Mouse (Mus musculus) urinary bladder, postnatal 10 days (tissue): ENCODE results near the gene Prx.

Experiments
- DNase-seq: peaks from one replicate; pipeline ENCODE4 v3.0.0; 2022; ENCODE audit warnings: low spot score

Gene Prx

DNA sequence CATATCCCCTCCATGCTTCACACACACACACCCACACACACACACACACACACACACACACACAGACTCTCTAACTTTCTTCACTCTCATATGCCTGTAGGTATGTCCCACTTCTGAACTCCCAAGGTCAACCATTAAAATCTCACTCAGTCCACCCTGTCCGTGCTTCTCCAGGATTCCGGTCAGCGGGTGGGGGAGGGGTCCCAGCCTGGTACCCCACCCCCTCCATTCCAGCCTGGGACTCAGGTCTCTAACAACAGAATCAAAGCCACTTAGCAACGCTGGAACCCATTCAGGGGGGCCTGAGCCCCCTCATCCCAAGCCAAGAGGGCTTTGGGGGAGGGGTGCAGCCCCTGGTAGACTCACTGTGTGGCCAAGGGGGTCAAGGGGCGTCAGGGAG is 23.8 kb downstream of the Prx start, which contains the start of gene Hipk4:
Gene Hipk4, plus strand, starts transcription at position 301 of the 400 bp plus-strand sequence.
- no peak for DNase-seq

- no peak for DNase-seq
Observed at GRCm38 (mm10) chr7:27523805-27524204, 24.7 kb downstream of the Prx start.

GRCm38 (mm10) chr7:27526039-27526827 is 27.1 kb downstream of the Prx start:
- DNase-seq: no peak

DNA sequence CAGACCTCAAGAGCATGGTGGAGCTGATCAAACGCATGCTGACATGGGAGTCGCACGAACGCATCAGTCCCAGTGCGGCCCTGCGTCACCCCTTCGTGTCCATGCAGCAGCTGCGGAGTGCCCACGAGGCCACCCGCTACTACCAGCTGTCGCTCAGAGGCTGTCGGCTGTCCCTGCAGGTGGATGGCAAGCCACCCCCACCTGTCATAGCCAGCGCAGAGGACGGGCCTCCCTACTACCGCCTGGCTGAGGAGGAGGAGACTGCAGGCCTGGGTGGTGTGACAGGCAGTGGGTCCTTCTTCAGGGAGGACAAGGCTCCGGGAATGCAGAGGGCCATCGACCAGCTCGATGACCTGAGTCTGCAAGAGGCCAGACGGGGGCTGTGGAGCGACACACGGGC is 29.9 kb downstream of the Prx start:
- DNase-seq: no peak

GRCm38 (mm10) chr7:27530937-27531336 is 31.8 kb downstream of the Prx start:
- no peak for DNase-seq

DNA sequence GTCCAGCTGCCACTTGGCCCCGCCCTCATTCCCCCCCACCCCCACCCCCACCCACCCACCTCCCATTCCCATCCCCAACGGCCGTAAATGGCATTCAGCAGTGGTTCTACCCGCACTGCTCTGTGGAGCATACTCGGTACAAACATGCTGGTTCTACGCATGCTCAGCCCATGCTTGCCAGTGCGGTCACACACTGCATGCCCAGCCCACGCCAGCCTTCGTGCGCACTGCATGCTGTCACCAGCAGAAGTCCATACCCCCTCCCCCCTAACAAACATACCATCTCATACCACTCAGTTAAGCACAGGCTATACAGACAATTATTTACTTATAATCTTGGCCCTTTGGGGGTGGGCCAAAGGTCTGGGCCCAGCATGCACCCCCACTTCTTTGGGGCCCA is 32.6 kb downstream of the Prx start:
- DNase-seq: no peak

DNA sequence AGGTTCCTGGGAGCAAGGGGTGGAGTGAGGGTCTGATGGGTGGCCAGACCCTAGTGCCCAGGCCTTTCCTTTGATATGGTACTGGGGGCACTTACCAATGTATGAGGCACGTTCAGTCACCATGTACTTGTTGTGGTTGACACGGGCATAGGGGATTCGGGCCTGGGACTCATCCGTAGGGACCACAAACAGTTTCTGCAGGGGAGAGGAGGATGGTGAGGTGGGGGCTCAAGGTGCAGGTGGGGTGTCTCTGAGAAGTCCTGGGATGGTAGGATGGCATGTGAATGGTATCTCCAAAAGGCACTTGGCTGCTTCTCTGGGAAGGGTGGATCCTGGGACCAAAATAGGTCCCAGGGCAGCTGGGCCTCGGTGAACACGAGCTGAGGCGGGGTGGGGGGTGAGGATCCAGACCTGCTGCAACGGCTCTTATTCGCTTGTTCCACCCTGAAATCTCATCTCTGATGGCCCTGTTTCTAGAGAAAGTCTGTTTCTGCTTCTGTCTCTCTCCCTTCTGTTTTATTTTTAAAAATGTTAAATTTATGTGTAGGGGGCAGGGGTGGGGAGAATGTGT is 33.4 kb downstream of the Prx start:
- no peak for DNase-seq

- DNase-seq: no peak
Observed at GRCm38 (mm10) chr7:27535386-27535785, 36.3 kb downstream of the Prx start.

DNA sequence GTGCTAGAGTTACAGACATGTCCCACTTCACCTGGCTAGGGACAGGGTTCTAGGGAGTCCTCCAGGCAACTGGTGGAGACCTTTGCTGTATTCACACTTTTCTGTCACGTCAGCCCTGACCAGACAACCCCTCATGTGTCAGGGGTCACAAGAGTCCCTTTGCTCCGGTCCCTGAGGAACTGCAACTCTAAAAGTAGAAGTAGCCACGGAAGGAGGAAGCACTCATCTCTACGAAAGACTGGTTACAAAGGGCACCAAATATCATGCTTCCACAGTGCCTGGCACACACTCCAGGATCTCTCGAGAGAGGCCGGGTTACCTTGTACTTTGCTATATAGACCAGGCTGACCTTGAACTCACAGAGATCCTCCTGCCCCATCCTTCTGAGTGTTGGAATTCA is 37.5 kb downstream of the Prx start:
- DNase-seq: no peak

DNA sequence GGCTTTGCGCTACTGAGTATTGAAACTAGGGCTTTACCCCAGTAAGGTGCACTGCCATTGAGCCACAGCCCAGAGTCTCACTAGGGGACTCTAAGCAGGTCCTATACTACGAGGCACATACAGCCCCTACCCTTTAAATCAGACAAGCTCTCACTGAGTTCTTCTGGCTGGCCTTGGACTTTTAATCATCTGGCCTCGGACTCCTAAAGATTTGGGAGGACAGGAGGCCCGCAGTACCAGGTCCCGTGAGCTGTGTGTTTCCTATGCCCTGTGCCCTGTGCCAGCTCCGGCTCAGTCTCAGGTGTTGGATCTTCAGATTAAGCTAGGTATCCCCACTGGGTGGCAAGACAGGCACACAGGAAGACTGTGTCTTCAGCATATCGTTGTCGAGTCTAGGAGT is 38.9 kb downstream of the Prx start:
- DNase-seq: no peak

DNA sequence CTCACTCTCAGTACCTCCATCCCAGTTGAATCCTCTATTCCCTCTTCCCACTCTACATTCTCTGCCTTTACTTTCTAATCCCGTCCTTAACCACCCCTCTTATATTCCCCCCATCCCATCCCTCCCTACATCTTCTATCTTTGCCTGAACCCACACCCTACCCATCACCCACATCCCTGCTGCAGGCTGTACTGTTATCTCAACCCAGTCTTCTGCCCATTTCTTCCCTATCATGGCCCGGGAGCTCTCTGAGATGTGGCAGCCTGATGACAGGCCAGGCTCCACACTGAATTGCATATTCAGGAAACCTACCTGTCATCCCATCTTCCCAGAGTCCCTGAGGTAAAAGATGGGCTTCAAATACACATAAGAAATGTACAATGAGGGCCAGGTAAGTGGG is 39.7 kb downstream of the Prx start:
- no peak for DNase-seq

GRCm38 (mm10) chr7:27540521-27540920 is 41.4 kb downstream of the Prx start:
- no peak for DNase-seq

GRCm38 (mm10) chr7:27540935-27541334 is 41.8 kb downstream of the Prx start:
- DNase-seq: no peak

DNA sequence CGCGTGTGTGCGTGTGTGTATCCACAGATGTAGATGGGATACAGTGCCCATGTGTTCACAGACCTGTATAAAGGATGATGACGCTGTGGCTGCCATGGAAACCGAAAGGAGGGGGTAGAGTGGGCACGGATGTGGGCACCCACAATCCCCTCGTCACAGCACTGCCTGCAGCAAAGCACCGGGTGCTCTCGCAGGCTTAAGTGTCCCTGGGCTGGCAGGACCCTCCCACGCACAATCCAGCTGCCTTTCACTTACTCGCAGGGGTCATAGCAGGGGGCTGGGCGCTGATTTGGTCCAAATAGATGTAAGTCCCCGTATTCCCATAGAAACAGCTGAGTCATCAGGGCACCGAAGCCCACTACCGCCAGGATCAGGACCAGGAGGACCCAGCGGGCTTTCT is 42.3 kb downstream of the Prx start:
- no peak for DNase-seq

DNA sequence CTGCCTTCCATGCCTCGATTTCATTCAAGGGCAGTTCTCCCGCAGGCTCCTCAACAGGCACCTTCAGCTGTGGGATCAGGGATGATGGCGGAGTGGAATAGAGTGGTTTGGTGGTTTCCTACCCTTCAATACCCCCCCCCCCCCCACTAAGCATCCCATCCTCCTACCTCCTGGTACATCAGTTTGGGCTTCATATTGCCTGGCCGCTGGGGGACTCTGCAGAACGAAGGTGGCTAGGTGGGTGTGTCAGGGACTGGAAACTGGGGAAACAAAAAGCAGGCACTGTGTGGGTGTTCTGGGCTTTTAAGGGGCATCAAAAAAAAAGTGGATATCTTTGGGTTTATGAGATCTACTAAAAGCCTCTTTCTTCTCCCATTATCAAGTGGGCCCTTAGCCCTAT is 42.8 kb downstream of the Prx start:
- DNase-seq: no peak

DNA sequence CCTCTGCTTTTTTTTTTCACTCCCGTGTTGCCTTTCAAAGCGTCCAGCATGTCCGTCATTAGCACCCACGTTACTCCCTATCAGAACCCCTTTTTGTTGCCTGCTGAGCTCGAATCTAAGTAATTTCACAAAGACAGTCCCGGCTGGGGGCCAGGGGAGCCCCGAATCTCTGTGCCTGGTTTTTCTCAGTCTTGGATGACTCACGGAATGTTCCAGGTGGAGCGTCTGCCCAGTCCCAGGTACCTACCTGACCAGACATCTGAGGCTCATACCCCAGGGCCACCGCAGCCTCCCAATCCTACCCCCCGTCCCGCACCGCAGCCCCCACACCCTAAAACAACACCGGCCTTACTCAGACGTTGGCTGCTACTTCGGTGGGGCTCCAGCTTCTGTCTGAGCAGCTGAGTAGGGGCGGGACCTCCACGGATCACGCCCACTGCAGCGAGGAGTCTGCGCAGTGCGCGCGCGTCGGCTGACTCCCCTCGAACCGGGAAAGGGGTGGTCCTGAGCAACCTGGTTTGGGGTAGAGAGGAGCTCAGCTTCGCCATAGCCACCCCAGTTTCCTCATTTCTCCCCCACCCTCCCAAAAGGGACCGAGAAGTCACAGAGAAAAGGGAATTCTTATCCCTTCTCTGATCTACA is 43.4 kb downstream of the Prx start:
- peak; percentile 35 for DNase-seq

GRCm38 (mm10) chr7:27543065-27543464 is 43.9 kb downstream of the Prx start:
- no peak for DNase-seq

DNA sequence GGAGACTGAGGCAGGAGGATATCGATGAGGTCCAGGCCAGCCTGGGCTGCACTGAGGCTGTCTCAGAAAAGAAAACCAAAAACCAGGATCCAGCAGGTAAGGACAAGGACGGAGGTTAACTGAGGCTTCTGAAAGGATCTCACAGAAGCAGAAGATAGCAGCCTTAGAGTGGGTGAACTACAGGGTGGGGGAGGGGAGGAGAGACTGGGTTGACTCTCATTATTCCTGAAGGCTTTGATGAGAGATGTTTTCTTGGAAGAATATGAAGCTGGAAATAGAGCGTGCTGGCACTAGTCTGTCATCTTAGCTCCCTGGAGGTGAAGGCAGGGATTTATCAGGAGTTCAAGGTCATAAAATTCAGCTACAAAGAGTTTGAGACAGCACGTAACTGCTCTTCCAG is 44.7 kb downstream of the Prx start:
- DNase-seq: no peak

- DNase-seq: no peak
Observed at GRCm38 (mm10) chr7:27544675-27545370, 45.7 kb downstream of the Prx start.

DNA sequence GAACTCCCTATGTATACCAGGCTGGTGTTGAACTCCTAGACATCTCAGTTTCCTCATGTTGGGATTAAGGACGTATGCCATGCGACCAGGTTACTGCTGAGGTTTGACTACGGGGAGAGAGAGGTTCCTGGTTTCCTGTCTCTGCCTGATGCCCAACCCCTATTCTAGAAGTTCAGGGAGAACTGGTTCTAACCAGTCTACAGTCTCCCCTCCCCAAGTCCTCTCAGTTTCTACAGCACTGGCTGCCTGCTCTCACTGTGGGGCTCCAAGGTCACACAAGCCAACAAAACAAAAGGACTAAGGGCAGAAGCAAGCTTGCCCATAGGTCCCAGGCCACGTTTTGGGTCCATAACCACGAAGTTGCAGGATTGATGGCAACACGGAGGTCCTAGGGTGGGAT is 50.5 kb downstream of the Prx start:
- no peak for DNase-seq

DNA sequence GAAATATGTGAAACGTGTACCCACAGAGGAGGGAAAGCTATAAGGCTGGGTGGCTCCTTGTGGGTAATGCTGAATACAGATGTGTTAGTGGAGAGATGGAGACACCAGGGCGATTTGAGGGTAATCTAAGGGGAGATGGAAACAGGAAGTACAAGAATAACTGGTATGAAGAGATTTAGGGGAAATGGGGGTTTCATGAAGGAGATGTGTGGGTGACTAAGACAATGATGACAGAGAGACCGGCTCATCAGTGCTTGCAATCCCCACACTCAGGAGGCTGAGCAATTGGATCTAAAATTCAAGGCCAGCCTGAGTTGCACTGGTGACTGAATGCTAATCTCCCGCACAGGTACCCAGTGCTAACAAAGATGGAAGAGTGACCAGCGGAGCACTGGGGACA is 52.9 kb downstream of the Prx start:
- no peak for DNase-seq

- peak; percentile 82 for DNase-seq
Observed at GRCm38 (mm10) chr7:27552931-27553513, 53.9 kb downstream of the Prx start, which contains the start of the genes Pld3 and 2310022A10Rik. Pld3 (minus strand) TSS chr7:27553218. 2310022A10Rik (plus strand) TSS chr7:27553233.
